Mouse (Mus musculus) c-Kit-negative CD71-positive TER-119-positive erythroid progenitor cells, embryonic 14.5 days (primary cell): Measurements from ENCODE around the gene Nfkbil1.

ENCODE experiments used
- DNase-seq: peaks from one replicate; pipeline ENCODE4 v3.0.0-alpha.2; 2013; ENCODE audit warnings: low read depth, low spot score

Gene Nfkbil1

DNA sequence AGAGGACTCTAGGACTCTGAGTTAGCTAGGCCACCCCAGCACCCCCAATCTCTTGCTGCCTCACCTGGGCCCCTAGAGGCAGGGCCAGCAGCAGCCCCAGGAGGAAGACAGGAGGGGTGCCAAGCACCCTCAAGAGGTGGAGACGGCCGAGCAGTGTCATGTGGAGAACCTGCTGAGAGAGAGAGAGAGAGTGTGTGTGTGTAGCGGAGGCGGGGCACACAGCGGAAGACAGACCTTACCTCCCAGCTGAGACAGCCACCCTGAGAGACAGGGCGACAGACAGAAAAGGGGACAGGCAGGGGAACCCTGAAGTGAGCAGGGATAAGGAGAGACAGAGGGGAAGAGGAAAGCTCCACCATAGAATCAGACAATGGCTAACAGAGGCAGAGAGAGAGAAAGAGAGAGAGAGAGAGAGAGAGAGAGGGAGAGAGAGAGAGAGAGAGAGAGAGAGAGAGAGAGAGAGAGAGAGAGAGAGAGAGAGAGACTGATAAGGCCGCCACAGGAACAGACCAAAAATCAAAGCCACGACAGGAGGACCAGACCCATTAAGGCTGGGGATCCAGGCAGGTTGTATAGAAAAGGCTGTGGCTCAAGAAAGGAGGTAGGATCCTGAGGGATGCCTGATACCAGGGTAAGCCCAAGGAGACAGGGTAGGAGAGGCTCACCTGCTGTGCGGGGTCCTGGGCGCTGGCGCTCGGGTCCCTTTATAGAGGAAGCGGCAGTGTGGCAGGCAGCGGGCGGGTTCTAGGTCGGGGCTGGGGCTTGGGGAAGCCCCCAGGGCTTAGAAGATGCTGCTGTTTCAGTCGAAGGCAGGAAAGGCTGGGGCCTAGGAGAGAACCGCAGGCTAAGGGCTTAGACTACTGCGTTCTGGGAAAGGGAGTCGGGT is 30.9 kb downstream of the Nfkbil1 start, which contains the start of gene Lta:
TSS of gene Lta (minus strand) at position 858 of the 886 bp plus-strand sequence.
- DNase-seq: no peak

DNA sequence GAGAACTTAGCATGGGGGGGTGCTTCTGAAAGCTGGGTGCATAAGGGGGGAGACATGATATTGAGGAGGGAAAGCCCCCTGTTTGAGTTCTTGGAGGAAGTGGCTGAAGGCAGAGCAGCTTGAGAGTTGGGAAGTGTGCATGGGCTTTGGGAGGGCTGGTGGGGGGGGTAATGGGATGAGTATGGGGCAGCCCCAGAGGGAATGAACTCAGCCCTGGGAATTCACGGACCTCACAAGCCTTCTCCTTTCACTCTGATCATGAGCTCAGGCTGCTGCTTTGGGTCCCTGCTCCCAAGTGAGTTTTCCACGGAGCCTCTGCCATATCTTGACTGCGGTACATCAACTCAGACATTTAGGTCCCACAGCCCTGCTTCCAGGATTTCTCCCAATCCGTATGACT is 33.1 kb downstream of the Nfkbil1 start:
- no peak for DNase-seq

DNA sequence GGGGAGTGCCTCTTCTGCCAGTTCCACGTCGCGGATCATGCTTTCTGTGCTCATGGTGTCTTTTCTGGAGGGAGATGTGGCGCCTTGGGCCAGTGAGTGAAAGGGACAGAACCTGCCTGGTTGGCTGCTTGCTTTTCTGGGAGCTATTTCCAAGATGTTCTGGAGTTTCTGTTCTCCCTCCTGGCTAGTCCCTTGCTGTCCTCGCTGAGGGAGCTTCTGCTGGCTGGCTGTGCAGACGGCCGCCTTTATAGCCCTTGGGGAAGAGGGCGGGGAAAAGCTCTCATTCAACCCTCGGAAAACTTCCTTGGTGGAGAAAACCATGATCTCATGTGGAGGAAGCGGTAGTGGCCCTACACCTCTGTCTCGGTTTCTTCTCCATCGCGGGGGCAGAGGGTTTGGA is 33.8 kb downstream of the Nfkbil1 start, which contains the start of gene Tnf:
TSS of gene Tnf (minus strand) at position 221 of the 400 bp plus-strand sequence.
- DNase-seq: no peak

DNA sequence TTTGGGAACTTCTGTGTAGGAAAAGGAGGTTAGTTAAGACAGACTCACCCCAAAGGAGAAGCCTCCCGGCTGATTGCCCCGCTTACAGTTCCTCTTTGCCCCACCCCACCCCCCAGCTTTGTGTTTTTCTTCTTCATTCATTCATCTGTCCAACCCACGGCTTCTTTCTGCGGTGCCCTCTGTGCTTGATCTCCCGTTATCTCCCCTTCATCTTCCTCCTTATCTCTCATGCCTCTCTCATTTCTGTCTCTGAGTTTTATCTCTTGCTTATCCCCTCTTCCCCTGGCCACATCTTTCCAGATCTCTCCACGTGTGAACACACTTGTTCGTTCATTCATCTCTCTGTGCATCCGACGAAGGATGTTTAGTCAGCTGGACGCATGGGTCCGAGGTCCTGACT is 34.5 kb downstream of the Nfkbil1 start:
- DNase-seq: no peak

DNA sequence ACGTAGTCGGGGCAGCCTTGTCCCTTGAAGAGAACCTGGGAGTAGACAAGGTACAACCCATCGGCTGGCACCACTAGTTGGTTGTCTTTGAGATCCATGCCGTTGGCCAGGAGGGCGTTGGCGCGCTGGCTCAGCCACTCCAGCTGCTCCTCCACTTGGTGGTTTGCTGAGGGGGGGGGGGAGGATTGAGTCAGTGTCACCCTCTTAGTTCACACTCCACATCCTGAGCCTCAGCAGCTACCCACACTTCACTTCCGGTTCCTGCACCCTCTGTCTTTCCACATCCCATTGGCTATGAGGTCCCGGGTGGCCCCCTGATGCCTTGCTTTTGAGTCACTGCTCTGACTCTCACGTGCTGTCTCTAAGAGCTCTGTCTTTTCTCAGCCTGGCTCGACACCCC is 35.2 kb downstream of the Nfkbil1 start:
- no peak for DNase-seq

DNA sequence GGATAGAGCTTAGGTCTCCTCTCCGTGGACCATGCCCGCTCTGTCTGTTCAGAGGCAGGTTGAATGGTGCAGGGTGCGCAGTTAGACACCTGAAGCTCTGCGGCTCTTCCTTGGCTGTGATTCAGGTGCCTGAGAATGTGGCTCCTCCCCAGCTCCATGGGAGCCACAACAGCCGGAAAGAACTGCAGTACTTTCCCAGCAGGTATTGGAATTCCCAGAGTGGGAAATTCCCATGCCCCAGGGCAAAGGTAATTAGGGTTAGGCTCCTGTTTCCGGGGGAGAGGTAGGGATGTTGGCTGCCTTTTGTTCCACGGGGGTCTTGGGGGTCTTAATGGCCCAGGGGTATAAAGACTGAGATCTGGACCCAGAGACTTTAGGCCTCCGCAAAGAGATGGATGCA is 36.6 kb downstream of the Nfkbil1 start:
- DNase-seq: no peak

DNA sequence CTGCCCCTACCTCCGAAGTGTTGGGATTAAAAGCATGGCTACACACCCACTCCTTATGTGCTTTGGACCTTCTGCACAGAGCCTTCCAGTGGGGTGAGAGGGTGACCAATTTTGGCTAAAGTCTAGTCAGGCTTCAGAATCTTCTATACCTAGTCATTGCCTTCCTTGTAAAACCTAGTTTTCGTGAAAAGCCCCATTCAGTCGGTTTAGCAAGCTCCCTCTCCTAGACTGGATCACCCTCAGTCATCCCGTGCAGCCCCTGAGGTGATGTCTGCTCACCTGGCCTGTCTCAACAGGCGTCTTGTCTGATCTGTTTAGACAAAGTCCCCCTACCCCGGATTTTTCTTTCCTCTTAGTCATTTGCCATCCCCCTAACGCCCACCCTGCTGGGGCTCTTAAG is 37.6 kb downstream of the Nfkbil1 start:
- DNase-seq: no peak

DNA sequence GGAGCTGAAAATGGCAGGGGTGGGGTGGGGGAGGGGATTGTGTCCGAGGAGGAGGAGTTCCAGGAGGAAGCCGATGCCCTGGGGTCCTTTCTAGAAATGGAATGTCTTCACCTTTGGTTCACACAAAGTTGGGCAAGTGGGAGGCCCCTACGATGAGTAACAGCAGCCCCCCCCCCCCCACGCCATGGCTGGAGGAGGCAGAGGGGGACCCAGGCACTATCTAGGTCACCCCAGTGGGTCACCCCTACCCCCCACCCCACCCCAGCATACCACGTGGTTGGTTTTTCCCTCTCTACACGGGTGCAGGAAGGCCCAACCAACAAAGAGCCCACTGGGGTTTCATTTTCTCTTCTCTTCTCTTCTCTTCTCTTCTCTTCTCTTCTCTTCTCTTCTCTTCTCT is 38.5 kb downstream of the Nfkbil1 start:
- no peak for DNase-seq

DNA sequence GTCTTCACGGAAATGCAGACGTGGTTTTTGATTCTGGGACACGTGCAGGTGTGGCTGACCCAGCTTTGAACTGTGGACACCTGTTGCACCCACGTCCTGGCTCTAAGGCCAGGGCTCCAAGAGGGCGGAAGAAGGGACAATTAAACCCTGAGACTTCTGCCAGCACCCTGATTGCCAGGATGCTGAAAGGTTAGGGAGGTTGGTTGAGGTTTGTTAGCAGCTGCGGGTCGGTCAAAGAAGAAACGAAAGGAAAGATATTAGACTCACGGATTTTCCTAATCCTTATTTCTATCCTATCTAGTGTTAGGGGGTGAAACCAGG is 39.3 kb downstream of the Nfkbil1 start:
- no peak for DNase-seq

DNA sequence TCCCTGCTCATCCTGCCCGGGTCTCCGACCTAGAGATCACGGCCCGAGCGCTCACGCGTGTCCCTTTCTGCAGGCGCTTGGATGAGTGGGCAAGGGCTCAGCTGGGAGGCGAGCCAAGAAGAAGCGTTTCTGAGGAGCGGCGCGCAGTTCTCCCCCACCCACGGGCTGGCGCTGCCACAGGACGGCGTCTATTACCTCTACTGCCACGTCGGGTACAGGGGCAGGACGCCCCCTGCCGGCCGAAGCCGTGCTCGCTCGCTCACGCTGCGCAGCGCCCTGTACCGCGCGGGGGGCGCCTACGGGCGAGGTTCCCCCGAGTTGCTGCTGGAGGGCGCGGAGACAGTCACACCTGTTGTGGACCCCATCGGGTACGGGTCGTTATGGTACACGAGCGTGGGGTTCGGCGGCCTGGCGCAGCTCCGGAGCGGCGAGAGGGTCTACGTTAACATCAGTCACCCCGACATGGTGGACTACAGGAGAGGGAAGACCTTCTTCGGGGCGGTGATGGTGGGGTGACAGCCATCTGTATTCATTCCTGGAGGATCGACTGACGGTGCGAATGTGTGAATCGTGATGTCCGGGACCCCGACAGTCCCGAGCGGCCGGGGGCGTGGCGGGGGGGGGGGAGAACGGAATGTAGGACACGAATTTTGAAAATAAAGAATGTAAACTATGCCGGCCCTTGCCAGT is 39.8 kb downstream of the Nfkbil1 start:
- DNase-seq: peak; percentile 19

DNA sequence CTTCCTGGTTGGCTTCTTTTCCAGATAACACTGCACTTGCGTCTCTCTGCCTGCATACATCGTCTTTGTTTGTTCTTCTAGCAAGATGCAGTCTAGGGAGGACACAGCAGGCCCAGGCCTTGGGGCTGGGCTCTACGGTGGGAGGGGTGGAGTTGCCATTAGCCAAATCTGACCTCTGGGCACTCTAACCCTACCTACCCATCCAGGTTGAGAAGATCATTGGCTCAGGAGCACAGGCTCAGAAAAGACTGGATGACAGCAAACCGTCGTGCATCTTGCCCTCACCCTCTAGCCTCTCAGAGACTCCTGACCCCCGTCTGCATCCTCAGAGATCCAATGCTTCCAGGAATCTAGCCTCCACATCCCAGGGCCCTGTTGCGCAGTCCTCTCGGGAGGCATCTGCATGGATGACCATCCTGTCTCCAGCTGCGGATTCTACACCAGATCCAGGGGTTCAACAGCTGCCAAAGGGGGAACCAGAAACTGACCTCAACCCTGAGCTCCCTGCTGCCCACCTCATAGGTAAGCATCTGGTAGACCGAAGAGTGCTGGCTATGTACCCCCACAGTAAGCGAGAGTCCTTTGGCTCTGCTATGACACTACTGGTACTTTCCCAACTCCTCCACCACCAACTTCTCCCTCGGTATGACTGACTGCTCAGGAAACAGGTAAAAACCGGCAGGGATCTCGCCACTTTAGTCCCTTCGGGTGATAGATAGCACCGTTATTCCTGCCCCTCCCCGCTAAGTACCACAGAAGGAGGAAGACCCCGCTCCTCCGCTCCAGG is 40.6 kb downstream of the Nfkbil1 start:
- DNase-seq: no peak

DNA sequence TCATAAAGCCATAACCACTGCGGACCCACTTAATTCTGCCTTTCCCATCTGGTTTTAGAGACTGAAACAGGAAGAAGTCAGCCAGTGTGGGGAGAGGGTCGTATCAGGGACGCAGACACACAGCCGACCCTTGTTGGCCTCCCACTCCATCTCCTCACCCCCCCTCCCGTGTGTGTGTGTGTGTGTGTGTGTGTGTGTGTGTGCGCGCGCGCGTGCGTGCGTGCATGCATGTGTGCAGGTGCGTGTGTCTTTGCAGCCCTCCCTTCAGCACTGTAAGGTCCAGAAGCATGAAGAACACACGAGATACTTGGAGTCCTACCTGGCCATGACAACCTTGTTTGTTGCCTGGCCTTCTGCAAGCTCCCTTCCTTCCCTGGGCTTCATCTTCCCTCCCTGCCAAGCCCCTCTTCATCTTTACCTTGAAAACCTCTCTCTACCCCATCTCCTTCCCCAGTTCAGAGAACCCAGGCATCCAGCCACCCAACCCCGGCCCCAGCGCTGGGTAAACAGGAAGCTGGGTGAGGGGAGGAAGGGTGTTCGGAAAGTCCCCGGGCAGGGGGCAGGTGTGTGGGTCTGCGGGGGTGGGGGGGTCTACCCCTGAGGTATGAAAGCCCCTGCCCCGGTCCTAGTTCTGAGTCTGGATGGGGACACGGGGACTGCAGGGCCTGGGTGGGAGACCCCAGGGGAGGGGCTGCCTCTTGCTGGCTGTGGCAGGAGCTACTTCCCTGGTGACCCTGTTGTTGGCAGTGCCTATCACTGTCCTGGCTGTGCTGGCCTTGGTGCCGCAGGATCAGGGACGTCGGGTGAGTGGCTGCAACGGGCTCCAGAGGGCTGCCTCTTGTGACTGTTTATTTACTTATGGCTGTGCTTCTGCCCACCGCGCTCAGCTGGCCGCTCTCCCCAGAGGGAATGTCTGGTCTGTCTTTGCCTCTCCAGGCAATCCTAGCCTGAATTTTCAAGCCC is 41.4 kb downstream of the Nfkbil1 start, which contains the start of gene Ltb:
TSS of gene Ltb (plus strand) at position 559 of the 963 bp plus-strand sequence.
- no peak for DNase-seq

DNA sequence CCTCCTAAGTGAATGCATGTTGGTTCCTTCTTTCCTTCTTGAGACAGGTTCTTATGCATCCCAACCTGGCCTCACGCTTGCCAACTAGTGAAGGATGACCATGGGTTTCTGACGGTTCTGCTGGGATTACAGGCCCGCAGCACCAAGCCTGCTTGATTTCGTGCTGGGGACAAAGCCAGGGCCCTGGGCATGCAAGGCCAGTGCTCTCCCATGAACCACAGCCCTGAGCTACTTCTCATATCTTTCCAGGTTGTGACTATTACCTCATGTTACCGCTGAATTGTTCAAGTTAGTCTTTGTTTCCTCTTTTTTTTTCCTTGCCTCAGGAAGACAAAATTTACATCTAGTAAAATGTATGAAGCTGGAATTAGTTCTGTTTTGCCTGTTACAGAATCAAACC is 42.7 kb downstream of the Nfkbil1 start:
- no peak for DNase-seq

DNA sequence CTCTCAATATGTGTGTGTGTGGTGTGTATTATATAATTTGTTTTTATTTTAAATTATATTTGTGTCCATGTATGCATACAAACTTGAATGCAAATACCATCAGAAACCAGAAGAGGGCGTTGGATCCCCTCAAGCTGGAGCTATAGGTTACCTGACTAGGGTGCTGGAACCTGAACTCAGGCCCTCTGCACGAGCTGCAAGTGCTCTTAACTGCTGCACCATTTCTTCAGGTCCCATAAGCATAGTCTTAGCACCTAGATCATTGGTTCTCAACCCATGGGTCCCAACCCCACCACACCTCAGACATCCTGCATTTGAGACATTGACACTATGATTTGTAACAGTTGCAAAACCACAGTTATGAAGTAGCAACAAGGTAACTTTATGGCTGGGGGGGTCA is 43.9 kb downstream of the Nfkbil1 start:
- no peak for DNase-seq

DNA sequence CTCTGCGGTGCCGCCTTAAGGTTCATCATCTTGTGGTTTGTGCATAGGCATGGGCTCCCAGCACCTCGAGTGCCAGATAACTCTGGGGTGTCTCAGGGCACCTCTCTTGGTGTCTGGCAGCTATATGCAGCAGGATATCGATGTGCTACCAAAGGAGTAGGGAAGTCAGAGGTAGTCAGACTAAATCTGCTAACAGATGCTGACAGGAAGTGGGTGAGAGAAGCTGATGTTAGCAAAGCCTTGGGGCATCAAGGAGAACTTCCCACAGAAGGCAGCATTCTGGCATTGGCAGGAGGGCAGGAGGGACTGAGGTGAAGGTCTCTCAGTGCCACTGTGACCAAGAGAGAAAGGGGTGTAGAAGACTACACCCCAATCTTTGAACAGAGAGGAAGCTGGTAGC is 45.5 kb downstream of the Nfkbil1 start:
- no peak for DNase-seq

DNA sequence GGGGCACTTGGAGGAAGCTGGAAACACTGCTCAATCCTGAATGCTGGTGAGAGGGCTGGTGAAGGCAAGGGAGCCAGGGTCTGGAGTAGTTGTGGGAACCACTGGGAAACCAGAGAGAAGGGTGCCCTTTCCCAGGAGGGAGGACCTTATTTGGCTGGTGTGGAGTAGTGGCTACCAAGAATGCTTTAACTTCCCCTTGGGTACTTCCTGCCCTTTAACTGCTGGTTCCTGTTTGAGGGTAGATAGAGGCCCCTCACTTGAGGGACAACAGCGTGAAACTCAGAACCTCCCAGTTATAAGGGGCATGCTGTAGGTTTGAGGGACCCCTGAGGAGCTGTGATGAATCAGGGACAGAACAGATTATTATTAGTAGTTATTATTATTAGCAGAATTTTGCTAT is 46.4 kb downstream of the Nfkbil1 start:
- DNase-seq: no peak

DNA sequence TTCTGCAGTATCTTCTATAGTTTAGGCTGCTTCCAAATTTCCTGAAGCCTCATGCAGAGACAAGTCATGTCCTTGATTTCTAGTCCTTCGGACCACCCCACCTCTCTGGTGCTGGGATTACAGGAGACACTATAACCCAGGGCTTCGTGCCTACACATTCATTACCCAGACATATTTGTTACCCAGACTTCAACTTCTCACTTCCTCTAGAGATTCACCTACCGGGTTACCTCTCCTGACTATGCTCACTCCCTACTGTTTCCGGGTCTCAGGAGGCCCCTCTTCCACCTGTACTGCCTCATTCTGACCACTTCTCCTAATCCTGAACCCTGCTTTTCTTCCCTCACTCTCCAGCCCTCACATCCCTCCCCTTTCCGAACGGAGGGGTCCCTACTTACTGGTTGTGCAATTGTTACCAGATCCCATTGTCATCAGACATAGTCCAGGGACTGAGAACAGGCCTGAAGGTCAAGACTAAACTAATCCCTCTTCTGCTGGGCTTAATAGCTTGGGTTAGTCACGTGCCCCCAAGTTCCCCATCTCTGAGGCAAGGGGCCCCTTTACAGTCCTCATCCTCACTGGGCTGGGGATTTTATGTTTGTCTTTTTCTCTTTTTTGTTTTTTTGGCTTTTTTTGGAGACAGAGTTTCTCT is 47.5 kb downstream of the Nfkbil1 start, which contains the start of gene Lst1:
TSS of gene Lst1 (minus strand) at position 481 of the 652 bp plus-strand sequence.
- DNase-seq: no peak

DNA sequence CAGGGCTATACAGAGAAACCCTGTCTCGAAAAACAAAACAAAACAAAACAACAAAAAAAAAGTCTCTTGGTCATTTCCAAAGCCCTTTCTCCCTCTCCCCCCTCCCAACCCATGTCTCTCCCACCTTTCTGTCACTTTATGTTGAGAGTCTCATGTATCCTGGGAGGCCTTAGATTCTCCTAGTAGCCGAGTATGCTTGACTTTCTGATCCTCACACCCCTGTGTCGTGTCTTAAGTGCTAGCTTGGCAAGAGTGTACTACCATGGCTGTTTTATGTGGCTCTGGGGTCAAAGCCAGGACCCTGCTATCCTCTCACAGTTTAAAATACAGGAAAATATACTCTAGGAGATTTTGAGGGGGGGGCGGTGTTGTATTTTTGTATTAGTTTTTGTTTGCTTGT is 48.2 kb downstream of the Nfkbil1 start:
- DNase-seq: no peak

DNA sequence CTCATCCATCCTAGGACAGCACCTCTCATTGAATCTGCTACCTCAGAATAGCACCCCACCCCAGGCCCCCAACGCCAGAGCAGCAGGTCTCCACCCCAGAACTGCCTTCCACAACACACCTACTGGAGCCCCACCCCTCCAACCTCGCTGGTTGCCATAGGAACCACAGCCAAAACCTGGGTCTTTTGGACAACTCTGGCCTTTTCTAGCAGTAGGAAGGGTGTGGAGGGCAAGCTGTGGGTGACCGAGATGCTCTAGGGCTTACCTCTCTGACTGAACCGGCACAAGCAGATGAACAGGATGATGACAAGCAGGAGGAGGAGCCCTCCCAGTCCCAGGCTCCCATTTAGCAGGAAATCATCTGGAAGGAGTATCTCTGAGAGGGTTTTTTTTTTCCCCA is 48.9 kb downstream of the Nfkbil1 start:
- DNase-seq: no peak
